Mouse (Mus musculus): ENCODE data around the gene Rabep2. TPM values are rescaled to one million over a fixed set of nuclear protein-coding genes. Genes with fewer than 3 reads are reported as not detected.
"Not testable (repeated sequence)": the region's sequence is repeated elsewhere in the genome, so short reads cannot be mapped to it uniquely, and the experiment has no call there.

The Rabep2 gene
- polyA plus RNA-seq, 1 experiment from 2014 or later = 7.1 TPM

GRCm38 (mm10) chr7:126473470-126474086 is 45.0 kb downstream of the Rabep2 start:
- H3K9ac ChIP-seq (replicated peaks) = peak overlapping the region; percentile 83

GRCm38 (mm10) chr7:126474486-126474955 is 46.0 kb downstream of the Rabep2 start:
- peak overlapping the region; percentile 83 for H3K9ac ChIP-seq (replicated peaks)
- H3K9me3 ChIP-seq (ENCODE audit: low read length) = no peaks in the 10 kb centered on the region
- H3K27me3 ChIP-seq (ENCODE audit: insufficient read depth, low read length) = no peaks in the 10 kb centered on the region
- H3K4me1 ChIP-seq (ENCODE audit: insufficient read depth) = peaks cover 37% of the 10 kb centered on the region
- 2% methylated on average over 26 of the region's 27 CpGs for WGBS (ENCODE audit: insufficient replicate concordance)
- ATAC-seq (no peak), DNase-seq (no peak)
- peaks cover 16% of the 10 kb centered on the region for H3K36me3 ChIP-seq (replicated peaks; ENCODE audit: insufficient read depth, low read length)
- peak overlapping the region; percentile 90 for H3K4me3 ChIP-seq (ENCODE audit: low read depth, low read length)
- H3K27ac ChIP-seq (ENCODE audit: low read depth) = peak overlapping the region; percentile 98
- TF ChIP-seq CTCF (IDR thresholded peaks at IDR 0.05; ENCODE audit: low read depth) (no peak), EP300 (IDR thresholded peaks at IDR 0.05; ENCODE audit: low read depth) (no peak)
- peak overlapping the region; percentile 98 for H3K4me2 ChIP-seq (ENCODE audit: low read depth, low read length)

More at GRCm38 (mm10) chr7:126473470-126474086, 45.0 kb downstream of the Rabep2 start:
- 68% methylated on average over 9 of the region's 9 CpGs for WGBS (ENCODE audit: insufficient replicate concordance)
- no peak for TF ChIP-seq EP300 (IDR thresholded peaks at IDR 0.05; ENCODE audit: low read depth)
- no peak for TF ChIP-seq CTCF (IDR thresholded peaks at IDR 0.05; ENCODE audit: low read depth)
- Histone ChIP-seq H3K4me1 (ENCODE audit: insufficient read depth) (peaks cover 37% of the 10 kb centered on the region), H3K27me3 (ENCODE audit: insufficient read depth, low read length) (no peaks in the 10 kb centered on the region), H3K4me3 (ENCODE audit: low read depth, low read length) (peak overlapping the region; percentile 90), H3K4me2 (ENCODE audit: low read depth, low read length) (peak overlapping the region; percentile 98), H3K27ac (ENCODE audit: low read depth) (peak overlapping the region; percentile 98), H3K36me3 (replicated peaks; ENCODE audit: insufficient read depth, low read length) (peaks cover 25% of the 10 kb centered on the region), H3K9me3 (ENCODE audit: low read length) (no peaks in the 10 kb centered on the region)
- DNase-seq (no peak), ATAC-seq (no peak)

GRCm38 (mm10) chr7:126474993-126475581 is 46.5 kb downstream of the Rabep2 start, which contains the start of gene Sh2b1:
Sh2b1 (minus strand) TSS chr7:126475424.
- no peaks in the 10 kb centered on the region for H3K27me3 ChIP-seq (ENCODE audit: insufficient read depth, low read length)
- H3K27ac ChIP-seq (ENCODE audit: low read depth) = peak within 1 kb of the TSS; percentile 98
- peak within 1 kb of the TSS; percentile 98 for H3K4me2 ChIP-seq (ENCODE audit: low read depth, low read length)
- H3K9me3 ChIP-seq (ENCODE audit: low read length) = no peaks in the 10 kb centered on the region
- DNase-seq (peak; percentile 89), ATAC-seq (peak; percentile 93)
- H3K9ac ChIP-seq (replicated peaks) = peak within 1 kb of the TSS; percentile 83
- H3K4me3 ChIP-seq (ENCODE audit: low read depth, low read length) = peak within 1 kb of the TSS; percentile 90
- WGBS (ENCODE audit: insufficient replicate concordance) = under 1% methylated on average over 53 of the region's 53 CpGs
- peaks cover 37% of the 10 kb centered on the region for H3K4me1 ChIP-seq (ENCODE audit: insufficient read depth)
- peaks cover 15% of the 10 kb centered on the region for H3K36me3 ChIP-seq (replicated peaks; ENCODE audit: insufficient read depth, low read length)
- TF ChIP-seq EP300 (IDR thresholded peaks at IDR 0.05; ENCODE audit: low read depth) = peak; percentile 62
- peak; percentile 52 for TF ChIP-seq CTCF (IDR thresholded peaks at IDR 0.05; ENCODE audit: low read depth)

GRCm38 (mm10) chr7:126481699-126482098 is 53.1 kb downstream of the Rabep2 start:
- no peaks in the 10 kb centered on the region for H3K9me3 ChIP-seq (ENCODE audit: low read length)
- H3K4me3 ChIP-seq (ENCODE audit: low read depth, low read length) = peak overlapping the region; percentile 29; the same call in 1 of the 2 replicates
- no peak for ATAC-seq
- no peaks in the 10 kb centered on the region for H3K36me3 ChIP-seq (replicated peaks; ENCODE audit: insufficient read depth, low read length)
- peak overlapping the region; percentile 75 for H3K4me2 ChIP-seq (ENCODE audit: low read depth, low read length)
- peaks cover 6% of the 10 kb centered on the region; the same call in 1 of the 2 replicates for H3K4me1 ChIP-seq (ENCODE audit: insufficient read depth)
- H3K9ac ChIP-seq (replicated peaks) = no peak overlapping the region
- 23% methylated on average over 5 of the region's 5 CpGs for WGBS (ENCODE audit: insufficient replicate concordance)
- no peak overlapping the region for H3K27ac ChIP-seq (ENCODE audit: low read depth)
- DNase-seq = no peak
- no peaks in the 10 kb centered on the region for H3K27me3 ChIP-seq (ENCODE audit: insufficient read depth, low read length)
- TF ChIP-seq EP300 (IDR thresholded peaks at IDR 0.05; ENCODE audit: low read depth) (no peak), CTCF (IDR thresholded peaks at IDR 0.05; ENCODE audit: low read depth) (peak; percentile 85)

- DNase-seq (peak; percentile 89), ATAC-seq (peak; percentile 79)
- no peaks in the 10 kb centered on the region for H3K9me3 ChIP-seq (ENCODE audit: low read length)
- peak overlapping the region; percentile 75 for H3K4me2 ChIP-seq (ENCODE audit: low read depth, low read length)
- H3K4me1 ChIP-seq (ENCODE audit: insufficient read depth) = peaks cover 8% of the 10 kb centered on the region; the same call in 1 of the 2 replicates
- WGBS (ENCODE audit: insufficient replicate concordance) = under 1% methylated on average over 21 of the region's 23 CpGs
- H3K36me3 ChIP-seq (replicated peaks; ENCODE audit: insufficient read depth, low read length) = no peaks in the 10 kb centered on the region
- H3K27ac ChIP-seq (ENCODE audit: low read depth) = peak overlapping the region; percentile 58
- peak overlapping the region; percentile 29 for H3K4me3 ChIP-seq (ENCODE audit: low read depth, low read length)
- H3K27me3 ChIP-seq (ENCODE audit: insufficient read depth, low read length) = no peaks in the 10 kb centered on the region
- TF ChIP-seq EP300 (IDR thresholded peaks at IDR 0.05; ENCODE audit: low read depth) (no peak), CTCF (IDR thresholded peaks at IDR 0.05; ENCODE audit: low read depth) (no peak)
- H3K9ac ChIP-seq (replicated peaks) = peak overlapping the region; percentile 42; the same call in 1 of the 2 replicates
Measured at GRCm38 (mm10) chr7:126482392-126482871, 53.9 kb downstream of the Rabep2 start.

GRCm38 (mm10) chr7:126487052-126487483 is 58.5 kb downstream of the Rabep2 start, which contains the start of gene Tufm:
Tufm (plus strand) TSS chr7:126487361.
- H3K4me3 ChIP-seq (ENCODE audit: low read depth, low read length) = peak within 1 kb of the TSS; percentile 70
- H3K27me3 ChIP-seq (ENCODE audit: insufficient read depth, low read length) = no peaks in the 10 kb centered on the region
- H3K36me3 ChIP-seq (replicated peaks; ENCODE audit: insufficient read depth, low read length) = peaks cover 23% of the 10 kb centered on the region
- peak within 1 kb of the TSS; percentile 89 for H3K4me2 ChIP-seq (ENCODE audit: low read depth, low read length)
- DNase-seq (peak; percentile 92), ATAC-seq (peak; percentile 93)
- peaks cover 14% of the 10 kb centered on the region for H3K4me1 ChIP-seq (ENCODE audit: insufficient read depth)
- TF ChIP-seq CTCF (IDR thresholded peaks at IDR 0.05; ENCODE audit: low read depth) = peak; percentile 63
- TF ChIP-seq EP300 (IDR thresholded peaks at IDR 0.05; ENCODE audit: low read depth) = peak; percentile 81; the same call in 1 of the 2 replicates
- peak within 1 kb of the TSS; percentile 80 for H3K27ac ChIP-seq (ENCODE audit: low read depth)
- 2% methylated on average over 32 of the region's 32 CpGs for WGBS (ENCODE audit: insufficient replicate concordance)
- H3K9me3 ChIP-seq (ENCODE audit: low read length) = no peaks in the 10 kb centered on the region
- peak within 1 kb of the TSS; percentile 67 for H3K9ac ChIP-seq (replicated peaks)

- Histone ChIP-seq H3K4me3 (ENCODE audit: low read depth, low read length) (peak overlapping the region; percentile 70), H3K36me3 (replicated peaks; ENCODE audit: insufficient read depth, low read length) (peaks cover 30% of the 10 kb centered on the region), H3K9ac (replicated peaks) (peak overlapping the region; percentile 67), H3K4me2 (ENCODE audit: low read depth, low read length) (peak overlapping the region; percentile 89), H3K4me1 (ENCODE audit: insufficient read depth) (peaks cover 11% of the 10 kb centered on the region), H3K27ac (ENCODE audit: low read depth) (peak overlapping the region; percentile 80)
- ATAC-seq = peak; percentile 1; the same call in 1 of the 2 replicates
- H3K27me3 ChIP-seq (ENCODE audit: insufficient read depth, low read length); H3K9me3 ChIP-seq (ENCODE audit: low read length); DNase-seq: not testable (repeated sequence)
- 6% methylated on average over 18 of the region's 25 CpGs for WGBS (ENCODE audit: insufficient replicate concordance)
Measured at GRCm38 (mm10) chr7:126487617-126488385, 59.2 kb downstream of the Rabep2 start.
